Mouse (Mus musculus) midbrain, embryonic 11.5 days (tissue): ENCODE results near the gene Chid1. TPM values are rescaled to one million over a fixed set of nuclear protein-coding genes. Genes with fewer than 3 reads are reported as not detected.
A peak's percentile ranks its signal among the peaks of the same experiment; 100 is the strongest.

ENCODE experiments used
- ATAC-seq: fragments of 200-750 bp; cut with Nextera tagmentation; 2 replicates; pipeline ENCODE4 v1.8.0; 2017; ENCODE audit warnings: moderate TSS enrichment, moderate library complexity; ENCODE audit not compliant: low FRiP score
- DNase-seq: peaks from one replicate; pipeline ENCODE4 v3.0.0; 2015; ENCODE audit warnings: low spot score; ENCODE audit errors: missing footprints
- H3K27ac ChIP-seq: fragments of 300-500 bp; sonication (generic); 2 replicates; pipeline ENCODE4 v1.5.1; 2014; ENCODE audit warnings: low read depth, low read length
- H3K27me3 ChIP-seq: fragments of 300-500 bp; sonication (generic); 2 replicates; pipeline ENCODE4 v1.6.1; 2014; ENCODE audit warnings: mild to moderate bottlenecking, low read length, moderate library complexity, mixed read lengths; ENCODE audit not compliant: control insufficient read depth, insufficient read depth
- H3K36me3 ChIP-seq: fragments of 300-500 bp; sonication (generic); 2 replicates; pipeline ENCODE4 v1.6.1; 2014; ENCODE audit warnings: mild to moderate bottlenecking, low read length, moderate library complexity, mixed read lengths; ENCODE audit not compliant: control insufficient read depth, insufficient read depth
- H3K4me1 ChIP-seq: fragments of 300-500 bp; sonication (generic); 2 replicates; pipeline ENCODE4 v1.6.1; 2014; ENCODE audit warnings: low read length; ENCODE audit not compliant: control insufficient read depth, insufficient read depth
- H3K4me2 ChIP-seq: fragments of 300-500 bp; sonication (generic); 2 replicates; pipeline ENCODE4 v1.6.1; 2014; ENCODE audit warnings: mild to moderate bottlenecking, moderate library complexity
- H3K4me3 ChIP-seq: fragments of 300-500 bp; sonication (generic); 2 replicates; pipeline ENCODE4 v1.5.1; 2014; ENCODE audit warnings: low read depth, low read length
- H3K9ac ChIP-seq: fragments of 300-500 bp; sonication (generic); 2 replicates; pipeline ENCODE4 v1.6.1; 2014; ENCODE audit warnings: low read length
- H3K9me3 ChIP-seq: fragments of 300-500 bp; sonication (generic); 2 replicates; pipeline ENCODE4 v1.6.1; 2016; ENCODE audit warnings: low read length; ENCODE audit not compliant: control insufficient read depth
- WGBS: fragments of 180-500 bp; shearing (Covaris S2); extraction: QIAGEN DNeasy Blood & Tissue Kit; methylation state at CpG from one replicate; pipeline ENCODE4 v1.1.7; 2014; 5-methylcytosine and 5-hydroxymethylcytosine counted together
- polyA plus RNA-seq: library from polyadenylated mRNA; unstranded; fragments of >200 nt; fragmentation: Nextera tagmentation; extraction: Ambion mirVana; gene quantifications from 2 replicates; pipeline ENCODE4 v1.2.1, GENCODE M21; 2014

Chid1 gene
- polyA plus RNA-seq, 1 experiment from 2014 or later: 23.3 TPM

GRCm38 (mm10) chr7:141575481-141575880, 35.8 kb upstream of the Chid1 start:
- Histone ChIP-seq H3K27ac (no peak overlapping the region), H3K4me1 (no peaks in the 10 kb centered on the region), H3K9me3 (no peaks in the 10 kb centered on the region), H3K9ac (no peak overlapping the region), H3K27me3 (no peaks in the 10 kb centered on the region), H3K4me3 (no peak overlapping the region), H3K4me2 (no peak overlapping the region), H3K36me3 (no peaks in the 10 kb centered on the region)
- ATAC-seq (no peak), DNase-seq (peak; percentile 62)
- 91% methylated on average over 2 of the region's 3 CpGs for WGBS

GRCm38 (mm10) chr7:141574041-141574440, 34.4 kb upstream of the Chid1 start:
- Histone ChIP-seq H3K4me2 (no peak overlapping the region), H3K9me3 (no peaks in the 10 kb centered on the region), H3K4me1 (no peaks in the 10 kb centered on the region), H3K36me3 (no peaks in the 10 kb centered on the region), H3K27me3 (no peaks in the 10 kb centered on the region), H3K4me3 (no peak overlapping the region), H3K9ac (no peak overlapping the region), H3K27ac (no peak overlapping the region)
- DNase-seq: no peak
- ATAC-seq: no peak
- 90% methylated on average over 3 of the region's 3 CpGs for WGBS

GRCm38 (mm10) chr7:141570625-141571295, 31.1 kb upstream of the Chid1 start:
- 81% methylated on average over 4 of the region's 4 CpGs for WGBS
- no peak overlapping the region for H3K4me2 ChIP-seq
- no peaks in the 10 kb centered on the region for H3K36me3 ChIP-seq
- H3K9ac ChIP-seq: no peak overlapping the region
- H3K27ac ChIP-seq: no peak overlapping the region
- no peaks in the 10 kb centered on the region for H3K9me3 ChIP-seq
- no peaks in the 10 kb centered on the region for H3K4me1 ChIP-seq
- H3K4me3 ChIP-seq: no peak overlapping the region
- DNase-seq: no peak
- no peak for ATAC-seq
- no peaks in the 10 kb centered on the region for H3K27me3 ChIP-seq

- WGBS: 92% methylated on average over 3 of the region's 3 CpGs
- Histone ChIP-seq H3K4me2 (no peak overlapping the region), H3K36me3 (no peaks in the 10 kb centered on the region), H3K9ac (no peak overlapping the region), H3K9me3 (no peaks in the 10 kb centered on the region), H3K27me3 (no peaks in the 10 kb centered on the region), H3K27ac (no peak overlapping the region), H3K4me1 (no peaks in the 10 kb centered on the region), H3K4me3 (no peak overlapping the region)
- ATAC-seq (no peak), DNase-seq (no peak)
These were observed 30.3 kb upstream of the Chid1 start for GRCm38 (mm10) chr7:141569916-141570315.

GRCm38 (mm10) chr7:141569283-141569803, 29.7 kb upstream of the Chid1 start:
- no peak for DNase-seq
- ATAC-seq: no peak
- Histone ChIP-seq H3K4me1 (peaks cover 2% of the 10 kb centered on the region; the same call in 1 of the 2 replicates), H3K9me3 (no peaks in the 10 kb centered on the region), H3K36me3 (no peaks in the 10 kb centered on the region), H3K9ac (no peak overlapping the region), H3K27ac (no peak overlapping the region), H3K27me3 (no peaks in the 10 kb centered on the region), H3K4me3 (no peak overlapping the region), H3K4me2 (no peak overlapping the region)
- 87% methylated on average over 9 of the region's 9 CpGs for WGBS

- Histone ChIP-seq H3K27ac (no peak overlapping the region), H3K4me2 (no peak overlapping the region), H3K4me1 (peaks cover 13% of the 10 kb centered on the region), H3K9ac (no peak overlapping the region), H3K36me3 (no peaks in the 10 kb centered on the region), H3K27me3 (no peaks in the 10 kb centered on the region), H3K9me3 (no peaks in the 10 kb centered on the region), H3K4me3 (no peak overlapping the region)
- 68% methylated on average over 7 of the region's 7 CpGs for whole genome bisulfite sequencing
- ATAC-seq (no peak), DNase-seq (peak; percentile 85)
These were observed 26.9 kb upstream of the Chid1 start for GRCm38 (mm10) chr7:141566587-141566986.

GRCm38 (mm10) chr7:141564561-141564960, 24.9 kb upstream of the Chid1 start:
- DNase-seq (no peak), ATAC-seq (no peak)
- no peak overlapping the region for H3K27ac ChIP-seq
- no peaks in the 10 kb centered on the region for H3K27me3 ChIP-seq
- no peak overlapping the region for H3K4me2 ChIP-seq
- no peak overlapping the region for H3K4me3 ChIP-seq
- H3K36me3 ChIP-seq: no peaks in the 10 kb centered on the region
- H3K9ac ChIP-seq: 0 out of 2 replicates have a peak overlapping the region, but pooled peaks have one; percentile 24
- 72% methylated on average over 7 of the region's 7 CpGs for WGBS
- no peaks in the 10 kb centered on the region for H3K9me3 ChIP-seq
- H3K4me1 ChIP-seq: peaks cover 13% of the 10 kb centered on the region

GRCm38 (mm10) chr7:141562852-141563427, 23.3 kb upstream of the Chid1 start:
- DNase-seq: peak; percentile 94
- H3K27ac ChIP-seq: no peak overlapping the region
- peak overlapping the region; percentile 96 for H3K4me3 ChIP-seq
- no peak; the same call in 1 of the 2 replicates for ATAC-seq
- H3K9ac ChIP-seq: peak overlapping the region; percentile 94
- peaks cover 13% of the 10 kb centered on the region for H3K4me1 ChIP-seq
- H3K36me3 ChIP-seq: no peaks in the 10 kb centered on the region
- WGBS: under 1% methylated on average over 21 of the region's 21 CpGs
- no peaks in the 10 kb centered on the region for H3K27me3 ChIP-seq
- H3K4me2 ChIP-seq: peak overlapping the region; percentile 68
- no peaks in the 10 kb centered on the region for H3K9me3 ChIP-seq

GRCm38 (mm10) chr7:141562421-141562851, 22.8 kb upstream of the Chid1 start:
- under 1% methylated on average over 33 of the region's 33 CpGs for WGBS
- Histone ChIP-seq H3K4me2 (peak overlapping the region; percentile 68), H3K36me3 (no peaks in the 10 kb centered on the region), H3K9me3 (no peaks in the 10 kb centered on the region), H3K4me3 (peak overlapping the region; percentile 96), H3K27me3 (no peaks in the 10 kb centered on the region), H3K9ac (peak overlapping the region; percentile 94), H3K4me1 (peaks cover 13% of the 10 kb centered on the region), H3K27ac (peak overlapping the region; percentile 66)
- ATAC-seq: peak; percentile 73
- no peak for DNase-seq
